Mouse (Mus musculus): Measurements from ENCODE around the gene Rsph9. TPM values are rescaled to one million over a fixed set of nuclear protein-coding genes. Genes with fewer than 3 reads are reported as not detected.

The Rsph9 gene
- polyA plus RNA-seq, 1 experiment = 2.5 TPM

DNA sequence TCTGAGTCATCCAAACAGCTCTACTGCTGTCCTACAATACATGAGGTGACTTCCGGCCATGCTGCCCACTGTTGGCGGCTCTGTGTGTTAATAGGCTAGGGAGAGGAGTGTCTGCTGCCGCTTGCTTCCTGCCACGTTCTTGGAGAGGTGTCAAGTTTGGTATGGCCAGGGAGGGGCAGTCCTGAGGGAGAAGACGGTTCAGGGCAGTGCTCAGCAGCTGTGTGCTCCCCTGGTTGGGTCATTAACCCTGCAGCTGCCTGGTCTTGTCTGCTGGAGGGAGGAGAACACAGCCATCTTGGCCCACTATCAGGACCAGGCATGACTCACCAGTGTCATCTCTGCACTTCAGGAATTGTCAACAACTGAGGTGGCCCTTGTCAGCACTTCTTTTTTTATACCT, 24.3 kb upstream of the Rsph9 start:
- no peaks in the 10 kb centered on the region for H3K79me2 ChIP-seq (ENCODE audit: control insufficient read depth, insufficient read depth)
- no peak overlapping the region for H3K4me3 ChIP-seq (ENCODE audit: insufficient read depth, poor library complexity, severe bottlenecking)
- H3K36me3 ChIP-seq (ENCODE audit: control insufficient read depth, insufficient read depth) = peaks cover 81% of the 10 kb centered on the region
- H3ac ChIP-seq (ENCODE audit: control insufficient read depth, insufficient read length, low read depth) = no peak overlapping the region
- TF ChIP-seq CTCF (IDR thresholded peaks at IDR 0.05; ENCODE audit: control insufficient read depth, insufficient read depth, insufficient read length) (no peak), MAX (IDR thresholded peaks at IDR 0.05) (peak; percentile 61), USF1 (IDR thresholded peaks at IDR 0.05; ENCODE audit: low read depth) (no peak), MYOD1 (IDR thresholded peaks at IDR 0.05; ENCODE audit: control insufficient read depth, insufficient read length, low read depth) (peak; percentile 95), CEBPB (IDR thresholded peaks at IDR 0.05; ENCODE audit: low read depth) (no peak)
- no peaks in the 10 kb centered on the region for H3K27me3 ChIP-seq (ENCODE audit: control insufficient read depth, insufficient read depth, insufficient read length)
- peaks cover under 1% of the 10 kb centered on the region for H3K79me3 ChIP-seq (ENCODE audit: low read depth)

DNA sequence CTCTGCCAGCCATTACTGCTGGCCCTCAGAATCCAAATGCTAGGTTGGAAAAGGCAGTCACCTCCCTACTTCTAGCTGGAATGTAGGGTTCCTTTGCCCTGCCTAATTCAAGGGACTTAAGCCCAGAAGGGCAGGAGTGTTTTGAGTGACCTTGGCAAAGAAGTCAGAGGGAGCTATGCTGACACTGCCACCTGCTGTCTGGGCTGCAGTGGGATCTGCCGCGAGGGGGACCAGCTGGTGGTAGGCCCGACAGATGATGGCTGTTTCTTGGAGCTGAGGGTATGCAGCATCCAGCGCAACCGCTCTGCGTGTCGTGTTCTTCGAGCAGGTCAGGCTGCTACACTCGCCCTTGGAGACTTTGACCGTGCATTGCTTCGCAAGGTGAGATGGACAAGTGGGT, 23.0 kb upstream of the Rsph9 start:
- Histone ChIP-seq H3K27me3 (ENCODE audit: control insufficient read depth, insufficient read depth, insufficient read length) (no peaks in the 10 kb centered on the region), H3K79me2 (ENCODE audit: control insufficient read depth, insufficient read depth) (peaks cover 8% of the 10 kb centered on the region), H3K4me3 (ENCODE audit: insufficient read depth, poor library complexity, severe bottlenecking) (no peak overlapping the region), H3K36me3 (ENCODE audit: control insufficient read depth, insufficient read depth) (peaks cover 68% of the 10 kb centered on the region), H3K79me3 (ENCODE audit: low read depth) (peaks cover 4% of the 10 kb centered on the region), H3ac (ENCODE audit: control insufficient read depth, insufficient read length, low read depth) (no peak overlapping the region)
- no peak for TF ChIP-seq USF1 (IDR thresholded peaks at IDR 0.05; ENCODE audit: low read depth)
- peak; percentile 9 for TF ChIP-seq CTCF (IDR thresholded peaks at IDR 0.05; ENCODE audit: control insufficient read depth, insufficient read depth, insufficient read length)

DNA sequence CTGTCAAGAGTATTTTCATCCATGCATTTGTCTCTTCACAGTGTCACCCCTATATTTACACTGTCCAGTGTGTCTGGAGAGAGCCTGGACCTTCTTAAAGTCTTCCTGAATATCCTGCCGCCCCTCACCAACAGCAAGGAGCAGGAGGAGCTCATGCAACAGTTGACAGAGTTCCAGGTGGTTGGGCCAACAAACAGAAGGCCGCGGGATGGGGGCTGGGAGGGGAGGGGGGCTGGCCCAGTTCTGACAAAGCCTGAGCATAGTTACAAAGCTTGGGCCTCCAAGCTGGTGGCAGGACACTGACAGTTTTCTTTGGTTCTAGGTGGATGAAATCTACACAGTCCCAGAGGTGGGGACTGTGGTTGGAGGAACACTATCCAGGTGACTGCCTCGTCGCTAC, 22.3 kb upstream of the Rsph9 start:
- TF ChIP-seq MYOD1 (IDR thresholded peaks at IDR 0.05; ENCODE audit: control insufficient read depth, insufficient read length, low read depth) = no peak
- no peak for TF ChIP-seq CEBPB (IDR thresholded peaks at IDR 0.05; ENCODE audit: low read depth)
- no peak for TF ChIP-seq FOSL1 (IDR thresholded peaks at IDR 0.05; ENCODE audit: insufficient read depth, low read length, poor library complexity, severe bottlenecking)
- TF ChIP-seq USF1 (IDR thresholded peaks at IDR 0.05; ENCODE audit: low read depth) = no peak
- no peak for TF ChIP-seq CTCF (IDR thresholded peaks at IDR 0.05; ENCODE audit: control insufficient read depth, insufficient read depth, insufficient read length)
- no peak for TF ChIP-seq MAX (IDR thresholded peaks at IDR 0.05)
- no peak for TF ChIP-seq MYOG (IDR thresholded peaks at IDR 0.05; ENCODE audit: control insufficient read depth, extremely low read depth, insufficient read length)
- no peak overlapping the region for H3K4me3 ChIP-seq (ENCODE audit: insufficient read depth, poor library complexity, severe bottlenecking)
- H3ac ChIP-seq (ENCODE audit: control insufficient read depth, insufficient read length, low read depth) = no peak overlapping the region
- H3K36me3 ChIP-seq (ENCODE audit: control insufficient read depth, insufficient read depth) = peaks cover 61% of the 10 kb centered on the region
- H3K27me3 ChIP-seq (ENCODE audit: control insufficient read depth, insufficient read depth, insufficient read length) = no peaks in the 10 kb centered on the region
- peaks cover 4% of the 10 kb centered on the region for H3K79me3 ChIP-seq (ENCODE audit: low read depth)
- peaks cover 15% of the 10 kb centered on the region for H3K79me2 ChIP-seq (ENCODE audit: control insufficient read depth, insufficient read depth)

DNA sequence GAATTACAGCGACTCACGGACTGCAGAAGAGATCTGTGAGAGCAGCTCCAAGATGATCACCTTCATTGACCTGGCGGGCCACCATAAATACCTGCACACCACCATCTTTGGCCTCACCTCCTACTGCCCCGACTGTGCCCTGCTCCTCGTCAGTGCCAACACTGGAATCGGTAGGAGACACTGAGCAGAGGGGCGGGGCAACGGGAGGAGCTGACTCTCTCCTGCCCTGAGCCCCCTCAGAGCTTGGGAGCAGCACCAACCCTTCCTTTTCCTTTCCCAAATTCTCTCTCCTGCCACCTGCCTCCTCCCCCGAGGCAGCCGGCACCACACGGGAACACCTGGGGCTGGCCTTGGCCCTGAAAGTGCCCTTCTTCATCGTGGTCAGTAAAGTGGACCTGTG, 21.4 kb upstream of the Rsph9 start:
- Histone ChIP-seq H3K4me3 (ENCODE audit: insufficient read depth, poor library complexity, severe bottlenecking) (no peak overlapping the region), H3K27me3 (ENCODE audit: control insufficient read depth, insufficient read depth, insufficient read length) (no peaks in the 10 kb centered on the region), H3K36me3 (ENCODE audit: control insufficient read depth, insufficient read depth) (peaks cover 53% of the 10 kb centered on the region), H3K79me2 (ENCODE audit: control insufficient read depth, insufficient read depth) (peaks cover 18% of the 10 kb centered on the region), H3K79me3 (ENCODE audit: low read depth) (peaks cover 5% of the 10 kb centered on the region), H3ac (ENCODE audit: control insufficient read depth, insufficient read length, low read depth) (no peak overlapping the region)
- TF ChIP-seq MYOD1 (IDR thresholded peaks at IDR 0.05; ENCODE audit: control insufficient read depth, insufficient read length, low read depth) = no peak
- TF ChIP-seq MAX (IDR thresholded peaks at IDR 0.05) = no peak
- TF ChIP-seq FOSL1 (IDR thresholded peaks at IDR 0.05; ENCODE audit: insufficient read depth, low read length, poor library complexity, severe bottlenecking) = no peak
- TF ChIP-seq MYOG (IDR thresholded peaks at IDR 0.05; ENCODE audit: control insufficient read depth, extremely low read depth, insufficient read length) = no peak
- TF ChIP-seq USF1 (IDR thresholded peaks at IDR 0.05; ENCODE audit: low read depth) = no peak
- no peak for TF ChIP-seq CTCF (IDR thresholded peaks at IDR 0.05; ENCODE audit: control insufficient read depth, insufficient read depth, insufficient read length)
- no peak for TF ChIP-seq CEBPB (IDR thresholded peaks at IDR 0.05; ENCODE audit: low read depth)

DNA sequence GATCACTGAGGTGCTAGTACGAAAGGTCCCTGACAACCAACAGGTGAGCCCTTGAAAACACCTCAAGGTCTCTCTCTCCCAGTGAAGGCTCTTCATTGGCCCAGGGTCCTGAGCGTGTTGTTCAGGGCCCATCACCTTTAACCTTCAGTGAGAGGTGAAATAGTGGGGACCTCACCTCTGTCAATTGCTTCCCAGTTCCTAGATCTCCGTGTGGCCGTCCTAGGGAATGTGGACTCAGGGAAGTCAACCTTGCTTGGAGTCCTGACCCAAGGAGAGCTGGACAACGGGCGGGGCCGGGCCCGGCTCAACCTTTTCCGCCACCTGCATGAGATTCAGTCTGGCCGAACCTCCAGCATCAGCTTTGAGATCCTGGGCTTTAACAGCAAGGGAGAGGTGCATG, 20.8 kb upstream of the Rsph9 start:
- Histone ChIP-seq H3K36me3 (ENCODE audit: control insufficient read depth, insufficient read depth) (peaks cover 46% of the 10 kb centered on the region), H3K4me3 (ENCODE audit: insufficient read depth, poor library complexity, severe bottlenecking) (no peak overlapping the region), H3ac (ENCODE audit: control insufficient read depth, insufficient read length, low read depth) (no peak overlapping the region), H3K79me3 (ENCODE audit: low read depth) (peaks cover 5% of the 10 kb centered on the region), H3K79me2 (ENCODE audit: control insufficient read depth, insufficient read depth) (peaks cover 18% of the 10 kb centered on the region), H3K27me3 (ENCODE audit: control insufficient read depth, insufficient read depth, insufficient read length) (no peaks in the 10 kb centered on the region)
- no peak for TF ChIP-seq CEBPB (IDR thresholded peaks at IDR 0.05; ENCODE audit: low read depth)
- no peak for TF ChIP-seq USF1 (IDR thresholded peaks at IDR 0.05; ENCODE audit: low read depth)
- TF ChIP-seq MYOD1 (IDR thresholded peaks at IDR 0.05; ENCODE audit: control insufficient read depth, insufficient read length, low read depth) = no peak
- no peak for TF ChIP-seq MYOG (IDR thresholded peaks at IDR 0.05; ENCODE audit: control insufficient read depth, extremely low read depth, insufficient read length)
- TF ChIP-seq FOSL1 (IDR thresholded peaks at IDR 0.05; ENCODE audit: insufficient read depth, low read length, poor library complexity, severe bottlenecking) = no peak
- TF ChIP-seq MAX (IDR thresholded peaks at IDR 0.05) = no peak
- TF ChIP-seq CTCF (IDR thresholded peaks at IDR 0.05; ENCODE audit: control insufficient read depth, insufficient read depth, insufficient read length) = no peak

DNA sequence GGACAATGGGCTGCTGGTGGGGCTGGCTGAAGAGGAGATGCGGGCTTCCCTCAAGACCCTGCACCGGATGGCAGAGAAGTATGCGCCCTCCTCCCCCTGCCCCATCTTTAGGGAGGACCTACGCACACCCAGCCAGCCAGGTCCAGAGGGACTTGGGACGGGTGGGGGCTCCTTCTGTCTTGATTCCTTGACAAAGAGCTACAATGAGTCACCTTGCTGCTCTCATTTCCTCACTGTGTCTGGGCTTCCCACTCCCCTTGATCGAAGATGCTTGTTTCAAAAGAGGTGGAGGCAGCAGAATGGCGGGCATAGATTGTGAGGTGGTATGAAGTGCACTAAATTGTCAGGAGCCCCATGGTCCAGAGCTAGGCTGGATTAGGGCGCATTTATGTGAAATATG, 20.3 kb upstream of the Rsph9 start:
- Histone ChIP-seq H3K4me3 (ENCODE audit: insufficient read depth, poor library complexity, severe bottlenecking) (no peak overlapping the region), H3ac (ENCODE audit: control insufficient read depth, insufficient read length, low read depth) (no peak overlapping the region), H3K36me3 (ENCODE audit: control insufficient read depth, insufficient read depth) (peaks cover 41% of the 10 kb centered on the region), H3K27me3 (ENCODE audit: control insufficient read depth, insufficient read depth, insufficient read length) (no peaks in the 10 kb centered on the region), H3K79me2 (ENCODE audit: control insufficient read depth, insufficient read depth) (peaks cover 18% of the 10 kb centered on the region), H3K79me3 (ENCODE audit: low read depth) (peaks cover 5% of the 10 kb centered on the region)
- TF ChIP-seq MYOG (IDR thresholded peaks at IDR 0.05; ENCODE audit: control insufficient read depth, extremely low read depth, insufficient read length) (no peak), MYOD1 (IDR thresholded peaks at IDR 0.05; ENCODE audit: control insufficient read depth, insufficient read length, low read depth) (no peak), CTCF (IDR thresholded peaks at IDR 0.05; ENCODE audit: control insufficient read depth, insufficient read depth, insufficient read length) (no peak), CEBPB (IDR thresholded peaks at IDR 0.05; ENCODE audit: low read depth) (no peak), USF1 (IDR thresholded peaks at IDR 0.05; ENCODE audit: low read depth) (no peak), FOSL1 (IDR thresholded peaks at IDR 0.05; ENCODE audit: insufficient read depth, low read length, poor library complexity, severe bottlenecking) (no peak), MAX (IDR thresholded peaks at IDR 0.05) (no peak)

Measured in C2C12 (cell line).